Mouse (Mus musculus): ENCODE results near the gene Pold4.

- TF ChIP-seq CTCF (IDR thresholded peaks at IDR 0.05; ENCODE audit: insufficient read depth, low read depth, low read length), result no peak
- no peak for TF ChIP-seq POLR2A (IDR thresholded peaks at IDR 0.05; ENCODE audit: insufficient read depth, low read depth, low read length)
These were observed 12.9 kb upstream of the Pold4 start for GRCm38 (mm10) chr19:4218784-4219183.

Measured in olfactory bulb, adult 2 months (tissue).